Mouse (Mus musculus): Measurements from ENCODE around the gene Nkx2-4.

Gene Nkx2-4

DNA sequence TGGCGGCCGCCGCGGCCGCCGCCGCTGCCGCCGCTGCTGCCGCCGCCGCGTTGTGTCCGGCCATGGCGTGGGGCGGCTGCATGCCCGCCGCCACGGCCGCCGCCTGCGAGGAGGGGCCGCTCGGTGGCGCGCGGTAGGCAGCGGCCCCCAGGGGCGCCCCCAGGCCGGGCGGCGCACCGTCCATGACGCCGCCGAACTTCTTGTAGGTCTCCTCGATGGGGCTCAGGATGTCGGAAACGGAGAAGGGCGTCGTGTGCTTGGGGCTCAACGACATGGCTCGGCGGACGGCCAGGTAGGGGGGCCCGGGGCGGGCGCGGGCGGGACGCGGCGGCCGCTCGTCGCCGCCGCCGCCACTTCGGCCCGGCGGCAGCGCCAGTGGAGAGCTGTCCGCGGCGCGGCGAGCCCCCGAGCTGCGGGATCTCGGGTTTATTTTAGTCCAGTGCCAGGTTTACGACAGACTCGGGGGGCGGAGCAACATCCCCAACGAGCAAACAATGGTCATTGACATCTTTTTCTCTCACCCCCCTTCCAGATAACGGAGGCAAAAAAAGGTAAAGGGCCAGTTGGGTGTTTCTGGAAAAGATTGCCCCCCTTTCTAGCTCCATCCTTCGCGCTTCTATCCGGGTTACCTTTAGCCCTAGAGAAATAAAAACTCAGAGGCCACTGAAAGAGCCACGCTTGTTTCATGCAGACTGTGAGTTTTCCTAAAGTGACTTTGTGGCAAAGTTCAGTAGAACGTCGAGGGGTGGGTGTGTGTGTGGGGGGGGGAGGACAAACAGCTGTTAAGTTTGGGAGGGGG lies at the start of gene Nkx2-4:
Nkx2-4 (minus strand) TSS at position 374 of the 799 bp plus-strand sequence.
- DNase-seq (ENCODE audit: low read depth, low spot score): no peak

DNA sequence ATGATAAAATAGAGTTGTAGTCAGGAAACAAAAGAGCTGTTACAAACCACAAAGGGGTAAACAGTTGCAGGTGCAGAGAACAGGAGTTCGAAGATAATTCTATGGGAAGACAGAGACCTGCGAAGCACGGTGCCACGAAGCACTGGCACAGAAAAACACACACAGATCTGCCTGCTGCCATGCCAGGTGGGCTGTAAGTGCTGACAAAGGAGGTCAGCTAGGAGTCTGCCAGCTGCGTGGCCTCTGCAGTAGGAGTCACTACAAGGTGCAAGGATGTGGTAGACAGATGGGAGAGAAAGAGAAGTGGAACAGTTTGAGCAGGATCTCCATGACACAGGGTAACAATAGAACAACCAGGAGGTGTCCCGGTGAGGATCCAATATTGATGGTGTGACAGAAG lies 42.1 kb upstream of the Nkx2-4 start:
- DNase-seq (ENCODE audit: low read depth, low spot score): no peak

DNA sequence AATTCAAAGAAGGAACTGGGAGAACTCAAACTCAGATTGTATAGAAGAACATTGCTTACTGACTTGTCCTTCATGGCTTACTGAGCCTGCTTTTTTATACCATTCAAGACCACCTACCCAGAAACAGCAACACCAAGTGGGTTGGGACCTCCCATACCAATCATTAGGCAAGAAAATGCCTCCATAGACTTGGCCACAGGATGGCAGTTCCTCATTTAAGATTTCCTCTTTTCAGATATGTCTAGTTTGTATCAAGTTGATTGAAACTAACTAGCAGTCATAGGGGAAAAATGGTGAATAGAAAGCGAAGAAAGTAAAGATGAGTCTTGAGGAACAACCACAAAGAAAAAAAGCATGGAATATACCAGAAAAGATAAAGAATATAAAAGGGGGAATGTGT lies 34.5 kb upstream of the Nkx2-4 start:
- peak; percentile 12 for DNase-seq (ENCODE audit: low read depth, low spot score)

DNA sequence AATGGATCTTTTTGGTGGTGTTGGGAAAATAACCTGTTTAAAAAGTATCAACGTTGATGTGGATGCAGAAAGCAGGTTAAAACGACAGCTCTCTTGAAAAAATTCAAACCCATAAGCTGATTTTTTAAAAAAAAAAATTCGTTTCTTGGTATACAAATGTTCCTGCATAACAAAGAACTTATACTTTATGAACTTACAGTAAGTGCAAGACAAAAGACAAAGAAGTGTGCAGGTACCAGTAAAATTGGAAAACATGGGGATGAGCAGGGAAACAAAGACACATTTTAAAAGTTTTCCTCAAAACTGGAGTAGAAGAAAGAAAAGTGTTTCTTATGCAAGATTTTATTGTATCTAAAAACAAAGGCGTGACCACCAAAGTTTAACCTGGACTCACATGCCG lies 1.2 kb upstream of the Nkx2-4 start:
- DNase-seq (ENCODE audit: low read depth, low spot score): no peak

DNA sequence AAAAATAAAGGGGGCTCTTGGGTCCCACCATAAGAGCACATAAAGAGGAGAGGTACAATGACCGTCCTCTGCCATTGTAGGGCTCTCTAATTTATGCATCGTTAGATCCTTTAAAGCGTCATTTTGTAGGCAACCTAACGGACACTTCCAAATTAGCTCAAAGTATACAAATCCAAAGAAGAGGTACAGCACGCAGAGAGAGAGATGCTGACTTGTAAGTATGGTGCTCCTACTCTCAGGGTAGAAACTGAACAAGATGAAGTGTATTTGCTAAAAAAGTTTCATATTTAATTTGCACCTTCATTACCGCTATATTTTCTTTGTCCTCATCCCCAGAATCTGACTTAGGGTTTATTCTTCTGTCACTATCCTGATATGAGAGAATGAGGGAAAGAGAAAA lies 692 bp upstream of the Nkx2-4 start:
- no peak for DNase-seq (ENCODE audit: low read depth, low spot score)

DNA sequence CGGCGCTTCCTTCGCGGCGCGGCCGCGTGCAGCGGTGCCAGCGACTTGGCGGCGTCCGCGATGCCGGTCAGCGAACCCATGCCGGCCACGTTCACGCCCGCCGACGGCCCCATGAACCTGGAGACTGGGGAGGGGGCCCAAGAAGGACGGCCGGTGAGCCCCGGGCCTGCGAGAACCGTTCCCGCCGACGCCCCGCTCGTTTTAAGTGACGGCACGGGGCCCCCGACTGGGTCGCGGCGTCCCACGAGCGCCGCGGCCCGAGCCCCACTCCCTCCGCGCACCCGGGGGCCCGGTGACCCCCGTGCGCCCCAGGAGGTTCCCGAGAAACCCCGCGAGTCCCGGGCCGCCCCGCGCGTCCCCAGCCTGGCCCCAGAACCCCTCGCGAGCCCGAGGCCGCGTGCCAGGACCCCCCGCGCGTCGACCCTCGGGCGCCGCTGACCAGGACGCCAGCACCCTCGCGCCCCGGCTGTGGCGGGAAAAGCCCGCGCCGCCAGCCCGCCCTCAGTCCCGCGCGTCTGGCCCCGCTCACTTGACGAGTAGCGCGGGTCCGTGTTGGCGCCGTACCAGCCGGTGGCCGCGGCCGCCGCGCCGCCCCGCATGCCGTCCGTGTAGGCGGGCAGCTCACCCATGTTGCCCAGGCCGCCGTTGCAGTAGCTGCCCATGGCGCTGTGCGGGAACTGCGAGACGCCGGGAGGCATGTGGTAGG lies 726 bp downstream of the Nkx2-4 start:
- no peak for DNase-seq (ENCODE audit: low read depth, low spot score)

DNA sequence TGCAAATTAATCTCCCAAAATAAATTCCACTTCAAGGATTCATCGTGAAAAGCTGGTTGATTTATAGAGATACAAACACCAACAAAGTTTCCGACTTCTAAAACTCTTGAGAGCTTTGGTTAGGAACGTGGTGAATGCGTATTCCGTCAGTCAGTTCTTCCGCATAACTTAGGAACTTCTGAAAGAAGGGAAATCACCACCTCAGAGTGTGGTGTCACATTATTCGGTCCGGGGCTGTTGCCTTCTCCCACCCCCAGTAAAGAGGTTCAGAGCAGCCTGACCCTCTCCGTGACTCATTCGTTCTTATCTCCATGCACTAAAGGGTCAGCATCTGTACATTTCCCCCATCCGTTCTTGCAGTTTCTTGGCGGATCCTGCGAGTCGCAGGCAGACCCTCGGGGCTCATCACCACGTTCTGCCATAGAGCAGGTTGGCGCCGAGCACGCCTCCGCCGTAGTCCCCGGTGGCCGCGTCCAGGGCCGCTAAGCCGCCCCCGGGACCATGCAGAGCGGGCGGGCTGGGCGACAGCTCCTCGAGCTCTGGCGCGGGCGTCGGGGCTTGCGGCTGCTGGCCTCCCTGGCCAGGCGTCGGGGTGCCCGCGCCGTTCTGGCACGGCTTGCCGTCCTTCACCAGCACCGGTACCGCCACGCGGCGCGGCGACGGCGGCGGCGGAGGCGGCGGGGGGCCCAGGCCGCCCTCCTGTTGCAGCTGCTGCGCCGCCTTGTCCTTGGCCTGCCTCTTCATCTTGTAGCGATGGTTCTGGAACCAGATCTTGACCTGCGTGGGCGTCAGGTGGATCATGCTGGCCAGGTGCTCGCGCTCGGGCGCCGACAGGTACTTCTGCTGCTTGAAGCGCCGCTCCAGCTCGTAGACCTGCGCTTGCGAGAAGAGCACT lies 1.5 kb downstream of the Nkx2-4 start:
- no peak for DNase-seq (ENCODE audit: low read depth, low spot score)

DNA sequence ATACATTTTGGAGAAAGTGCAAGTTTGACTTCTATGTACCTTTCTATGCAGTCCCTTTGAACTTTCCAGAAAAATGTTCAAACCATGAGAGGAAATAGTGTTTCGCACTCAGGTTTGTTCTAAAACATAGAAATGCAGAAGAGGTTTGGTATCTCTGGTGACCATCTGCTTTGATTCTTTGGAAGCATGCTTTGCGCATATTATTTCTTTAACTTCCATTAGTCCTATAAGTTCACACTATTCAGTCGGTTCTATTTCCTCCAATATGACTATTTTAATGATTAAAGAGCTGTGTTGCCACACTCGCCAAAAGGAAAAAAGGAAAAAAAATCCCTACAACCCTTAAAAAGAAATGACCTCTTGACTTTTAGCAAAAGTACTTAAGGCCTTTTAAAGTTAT lies 2.9 kb downstream of the Nkx2-4 start:
- no peak for DNase-seq (ENCODE audit: low read depth, low spot score)

DNA sequence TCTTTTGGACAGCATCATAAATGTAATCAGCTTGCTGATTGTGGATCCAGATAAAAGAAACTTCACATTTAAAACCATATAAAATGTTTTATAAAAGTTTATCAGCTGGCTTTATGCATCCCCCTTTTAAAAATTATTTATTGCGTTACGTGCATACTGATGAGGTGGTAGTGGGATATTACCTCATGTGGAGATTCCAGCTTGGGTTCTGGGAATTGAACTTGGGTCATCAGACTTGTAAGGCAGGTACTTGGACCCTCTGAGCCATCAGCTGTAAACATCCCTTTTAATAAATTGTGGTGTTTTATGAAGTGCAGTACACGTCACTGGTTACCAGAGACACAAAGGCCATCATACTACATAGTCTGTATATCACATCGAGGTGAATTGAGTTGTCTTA lies 10.8 kb downstream of the Nkx2-4 start:
- DNase-seq (ENCODE audit: low read depth, low spot score): no peak

DNA sequence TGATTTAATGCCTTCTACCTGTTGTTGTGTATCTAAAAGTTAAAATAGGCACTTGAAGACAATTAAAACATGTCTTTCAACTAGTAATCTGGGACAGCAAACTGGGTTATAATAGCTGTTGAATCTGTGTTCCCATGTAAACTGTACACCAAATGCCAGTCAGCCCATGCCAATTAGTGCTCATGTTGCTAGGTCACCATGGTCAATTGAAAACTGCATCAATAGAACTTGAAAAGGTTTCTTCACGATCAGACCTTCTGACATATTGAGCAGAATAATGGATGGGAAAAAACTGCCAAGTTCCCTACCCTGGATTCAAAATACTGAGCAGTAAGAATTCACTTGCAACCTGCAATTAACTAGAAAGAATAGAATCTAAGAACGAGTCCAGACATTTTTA lies 11.3 kb downstream of the Nkx2-4 start:
- no peak for DNase-seq (ENCODE audit: low read depth, low spot score)

DNA sequence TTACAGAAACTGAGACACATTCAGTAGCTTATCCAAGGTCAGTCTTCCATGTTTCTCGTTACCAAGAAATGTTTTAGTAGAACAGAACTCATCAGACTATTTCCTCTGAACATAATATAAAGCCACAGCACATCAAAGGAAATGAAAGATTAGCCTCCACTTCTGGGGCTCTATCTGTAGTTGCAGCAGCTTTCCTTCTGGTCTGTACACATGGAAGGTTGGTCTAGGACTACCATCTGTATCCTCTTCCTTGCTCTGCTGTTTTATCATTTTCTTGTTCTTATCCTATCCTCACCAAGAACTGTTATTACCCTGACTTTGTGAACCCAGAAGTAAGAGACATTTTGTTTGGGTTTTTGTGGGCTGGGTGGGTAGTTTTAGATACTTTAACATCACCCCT lies 14.9 kb downstream of the Nkx2-4 start:
- no peak for DNase-seq (ENCODE audit: low read depth, low spot score)

DNA sequence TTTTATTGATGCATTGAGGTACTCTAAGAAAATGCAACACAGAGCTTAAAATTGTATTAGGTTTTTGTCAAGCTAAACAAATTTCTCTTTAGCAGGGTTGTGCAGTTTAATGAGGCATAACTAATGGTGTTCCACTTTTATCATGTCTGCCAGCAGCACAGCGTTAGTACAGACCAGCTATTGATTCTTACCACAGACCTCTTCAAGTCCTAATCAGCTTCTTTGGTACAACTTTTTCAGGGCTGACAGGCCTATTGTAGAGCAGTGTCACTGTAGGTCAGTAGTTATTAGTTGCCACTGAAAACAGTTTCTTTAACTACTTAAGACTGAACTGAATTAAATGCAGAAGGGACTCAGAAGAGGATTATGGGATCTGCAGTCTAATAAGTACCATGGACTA lies 16.2 kb downstream of the Nkx2-4 start:
- peak; percentile 58 for DNase-seq (ENCODE audit: low read depth, low spot score)

DNA sequence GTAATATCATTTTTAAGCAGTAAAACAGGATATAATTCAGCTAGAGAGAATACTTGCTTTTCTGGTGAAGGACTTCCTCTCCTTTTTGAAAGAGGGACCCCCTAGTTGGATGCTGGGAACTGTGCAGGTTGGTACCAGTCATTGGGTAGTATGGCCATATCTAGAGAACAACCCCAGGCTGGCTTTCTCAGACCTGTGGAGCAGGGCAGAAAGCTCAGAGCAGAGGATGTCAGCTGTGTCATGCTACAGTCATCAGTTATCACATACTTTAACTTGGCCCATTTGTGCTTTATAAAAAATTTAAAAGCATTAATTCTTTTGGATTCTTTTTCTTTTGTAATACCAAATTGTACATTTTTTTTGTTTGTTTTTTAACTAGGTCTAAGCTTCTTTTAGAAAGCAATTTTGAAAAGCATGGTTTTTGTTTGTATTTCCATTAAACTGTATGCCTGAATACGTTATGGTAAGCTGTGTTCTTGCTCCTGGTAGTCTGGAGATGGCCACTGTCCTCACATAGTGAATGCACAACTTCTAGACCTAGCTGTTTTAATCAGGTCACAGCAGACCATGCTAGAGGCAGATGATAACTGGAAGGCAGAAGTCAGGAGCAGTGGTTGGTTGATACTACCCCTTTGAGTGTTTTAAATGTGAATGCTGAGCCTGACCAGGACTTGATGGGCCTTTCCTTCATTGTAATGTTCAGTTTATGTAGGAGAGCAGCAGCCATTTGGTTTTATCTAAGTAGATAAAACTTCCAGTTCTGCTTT lies 17.6 kb downstream of the Nkx2-4 start:
- peak; percentile 30 for DNase-seq (ENCODE audit: low read depth, low spot score)

DNA sequence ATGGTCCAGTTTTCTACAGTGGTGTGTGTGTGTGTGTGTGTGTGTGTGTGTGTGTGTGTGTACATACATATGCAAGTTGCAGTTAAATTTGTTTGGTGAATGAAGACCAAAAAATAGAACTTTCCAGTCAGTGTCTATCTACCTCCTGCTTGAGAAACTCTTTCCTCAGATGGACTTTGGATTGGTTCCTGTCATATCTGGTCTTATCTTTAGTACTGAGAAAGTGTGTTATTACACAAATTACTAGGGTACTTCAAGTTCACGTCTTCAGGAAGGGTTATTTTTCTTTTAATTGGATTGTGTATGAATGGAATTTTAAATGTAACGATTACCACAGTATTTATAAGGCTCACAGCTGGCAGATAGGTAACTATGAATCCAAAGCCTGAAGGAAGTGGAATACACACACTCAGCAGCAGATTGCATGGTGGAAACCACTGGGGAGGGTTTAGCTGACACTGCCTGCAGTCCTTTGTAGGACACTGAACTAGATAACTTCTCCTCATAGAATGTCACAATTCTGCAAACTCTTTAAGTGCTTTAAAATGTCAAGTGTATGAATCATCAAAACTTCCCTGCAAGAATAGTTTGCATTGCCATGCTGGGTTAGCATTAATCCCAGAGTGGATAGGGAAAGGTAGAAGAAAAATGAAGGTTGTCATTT lies 31.9 kb downstream of the Nkx2-4 start:
- no peak for DNase-seq (ENCODE audit: low read depth, low spot score)

DNA sequence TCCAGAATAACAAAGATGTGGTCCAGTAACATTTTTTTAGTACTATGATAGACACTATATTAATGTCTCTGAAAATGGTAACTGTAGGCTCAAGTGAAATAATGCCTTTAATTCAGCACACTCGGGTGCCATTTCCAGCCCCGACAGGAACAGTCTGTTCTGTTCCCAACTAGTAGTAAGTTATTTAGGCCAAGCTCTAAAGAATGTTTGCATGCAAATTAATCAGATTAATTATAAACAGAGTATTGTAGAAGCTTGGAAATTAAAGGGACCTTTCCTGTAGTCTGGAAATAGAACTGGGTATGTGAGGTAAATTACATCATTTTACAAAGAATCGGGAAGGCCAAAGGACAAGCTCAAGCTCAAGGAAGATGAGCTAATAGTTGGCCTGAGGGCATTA lies 38.2 kb downstream of the Nkx2-4 start:
- DNase-seq (ENCODE audit: low read depth, low spot score): no peak

DNA sequence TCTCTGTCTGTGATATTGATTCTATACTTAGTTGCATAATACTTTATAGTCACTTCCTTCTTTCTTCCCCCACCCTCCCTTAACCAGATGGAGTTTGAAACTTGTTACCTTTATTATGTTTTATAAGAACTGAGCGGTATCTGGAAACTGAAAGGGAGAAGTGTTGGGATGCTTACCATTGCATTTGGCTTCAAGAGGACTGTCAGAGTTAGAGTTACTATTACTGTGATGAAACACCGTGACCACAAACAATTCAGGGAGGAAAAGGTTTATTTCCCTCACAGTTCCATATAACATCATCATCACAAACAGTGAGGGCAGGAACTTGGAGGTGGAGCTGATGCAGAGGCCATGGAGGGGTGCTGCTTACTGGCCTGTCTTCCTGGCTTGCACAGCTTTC lies 49.4 kb downstream of the Nkx2-4 start:
- no peak for DNase-seq (ENCODE audit: low read depth, low spot score)
